Mouse (Mus musculus) heart, embryonic 14.5 days (tissue): ENCODE results near the gene Ccndbp1. TPM values are rescaled to one million over a fixed set of nuclear protein-coding genes. Genes with fewer than 3 reads are reported as not detected.

Experiments
- ATAC-seq: fragments of 200-750 bp; cut with Nextera tagmentation; 2 replicates; pipeline ENCODE4 v1.8.0; 2017; ENCODE audit warnings: low read depth, moderate TSS enrichment; ENCODE audit not compliant: insufficient number of reproducible peaks, insufficient read depth, low FRiP score
- H3K27ac ChIP-seq, 2 experiments: fragments of 200-500 bp in 1 of 2; fragments of 300-500 bp in 1 of 2; sonication (generic) in 1 of 2; replicated peaks in 1 of 2; 2 replicates each; pipeline ENCODE4 v1.5.1; 2012 to 2014; ENCODE audit warnings: low read depth in 2 of 2, low read length in 2 of 2, control low read depth in 1 of 2, mild to moderate bottlenecking in 1 of 2, mixed read lengths in 1 of 2; ENCODE audit not compliant: control insufficient read depth in 1 of 2, insufficient read depth in 1 of 2
- H3K27me3 ChIP-seq: fragments of 300-500 bp; sonication (generic); 2 replicates; pipeline ENCODE4 v1.6.1; 2014; ENCODE audit warnings: mild to moderate bottlenecking, low read length, control low read depth; ENCODE audit not compliant: control insufficient read depth, insufficient read depth
- H3K36me3 ChIP-seq: fragments of 300-500 bp; sonication (generic); 2 replicates; pipeline ENCODE4 v1.6.1; 2014; ENCODE audit warnings: mild to moderate bottlenecking, control low read depth, low read length, mixed read lengths; ENCODE audit not compliant: control insufficient read depth, insufficient read depth
- H3K4me1 ChIP-seq, 2 experiments: fragments of 200-500 bp in 1 of 2; fragments of 300-500 bp in 1 of 2; sonication (generic) in 1 of 2; 2 replicates each; pipeline ENCODE4 v1.6.1; 2012 to 2014; ENCODE audit warnings: low read length in 2 of 2, control low read depth in 1 of 2, mixed read lengths in 1 of 2; ENCODE audit not compliant: control insufficient read depth in 2 of 2, insufficient read depth in 2 of 2
- H3K4me2 ChIP-seq: fragments of 300-500 bp; sonication (generic); 2 replicates; pipeline ENCODE4 v1.6.1; 2014; ENCODE audit warnings: mild to moderate bottlenecking, low read length
- H3K4me3 ChIP-seq, 2 experiments: fragments of 200-500 bp in 1 of 2; fragments of 300-500 bp in 1 of 2; sonication (generic) in 1 of 2; 2 replicates each; pipeline ENCODE4 v1.5.1; 2012 to 2014; ENCODE audit warnings: low read length in 2 of 2, mild to moderate bottlenecking in 2 of 2, control low read depth in 1 of 2, low read depth in 1 of 2, moderate library complexity in 1 of 2; ENCODE audit not compliant: control insufficient read depth in 1 of 2, insufficient read depth in 1 of 2
- H3K9ac ChIP-seq: fragments of 300-500 bp; sonication (generic); 2 replicates; pipeline ENCODE4 v1.6.1; 2014; ENCODE audit warnings: mild to moderate bottlenecking, low read length
- H3K9me3 ChIP-seq: fragments of 300-500 bp; sonication (generic); 2 replicates; pipeline ENCODE4 v1.6.1; 2016; ENCODE audit warnings: low read length, control low read depth; ENCODE audit not compliant: control insufficient read depth
- WGBS: fragments of 180-500 bp; shearing (Covaris S2); extraction: QIAGEN DNeasy Blood & Tissue Kit; methylation state at CpG from one replicate; pipeline ENCODE4 v1.1.7; 2014; 5-methylcytosine and 5-hydroxymethylcytosine counted together
- polyA plus RNA-seq: library from polyadenylated mRNA; unstranded; fragments of >200 nt; fragmentation: Nextera tagmentation; extraction: Ambion mirVana; gene quantifications from 2 replicates; pipeline ENCODE4 v1.2.1, GENCODE M21; 2014

Ccndbp1 gene
- polyA plus RNA-seq, result 43.7 and 46.9 TPM in 2 replicates

GRCm38 (mm10) chr2:121007925-121008663 is at the start of gene Ccndbp1:
Gene Ccndbp1, plus strand, starts transcription at chr2:121008403.
- H3K36me3 ChIP-seq, result peaks cover 20% of the 10 kb centered on the region
- peak within 1 kb of the TSS; percentile 80 for H3K9ac ChIP-seq
- H3K27ac ChIP-seq, result peak within 1 kb of the TSS; percentile 31 to 41; a peak in 1 of 4 replicates
- no peaks in the 10 kb centered on the region for H3K27me3 ChIP-seq
- H3K9me3 ChIP-seq, result no peaks in the 10 kb centered on the region
- peaks cover 2 to 5% of the 10 kb centered on the region in 2 experiments for H3K4me1 ChIP-seq
- peak within 1 kb of the TSS; percentile 76 for H3K4me2 ChIP-seq
- ATAC-seq, result peak; percentile 97
- 2% methylated on average over 34 of the region's 34 CpGs for WGBS
- H3K4me3 ChIP-seq, result peak within 1 kb of the TSS; percentile 89 to 90

- Histone ChIP-seq H3K27me3 (no peaks in the 10 kb centered on the region), H3K4me3 (no peak overlapping the region), H3K27ac (no peak overlapping the region), H3K9me3 (no peaks in the 10 kb centered on the region), H3K4me2 (no peak overlapping the region), H3K36me3 (peaks cover 46% of the 10 kb centered on the region), H3K4me1 (no peaks in the 10 kb centered on the region), H3K9ac (no peak overlapping the region)
- no peak for ATAC-seq
- WGBS, result 88% methylated on average over 2 of the region's 2 CpGs
These were observed 48.8 kb upstream of the Ccndbp1 start for GRCm38 (mm10) chr2:120959363-120959762.

DNA sequence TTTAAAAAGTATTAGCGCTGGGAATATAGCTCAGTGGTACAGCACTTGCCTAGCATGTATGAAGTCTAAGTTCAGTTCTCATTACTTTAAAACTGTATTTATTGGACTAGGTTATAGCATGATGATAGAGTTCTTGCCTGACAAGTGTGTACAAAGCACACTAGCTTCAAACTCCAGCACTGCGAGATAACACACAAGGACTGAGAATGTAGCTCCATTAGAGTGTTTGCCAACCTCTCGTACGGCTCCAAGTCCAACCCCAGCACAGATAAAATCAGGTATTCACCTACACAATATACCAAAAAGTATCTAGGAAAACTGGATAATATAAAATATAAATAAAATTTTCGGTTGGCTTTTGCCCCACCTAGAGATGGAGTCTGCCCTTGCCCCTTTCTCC is 48.4 kb upstream of the Ccndbp1 start:
- Histone ChIP-seq H3K4me1 (no peaks in the 10 kb centered on the region; a peak in 1 of 4 replicates), H3K36me3 (peaks cover 42% of the 10 kb centered on the region), H3K4me2 (no peak overlapping the region), H3K9ac (no peak overlapping the region), H3K4me3 (no peak overlapping the region), H3K27ac (no peak overlapping the region), H3K9me3 (no peaks in the 10 kb centered on the region), H3K27me3 (no peaks in the 10 kb centered on the region)
- ATAC-seq, result no peak
- 77% methylated on average over 5 of the region's 5 CpGs for WGBS

GRCm38 (mm10) chr2:120960261-120960660 is 47.9 kb upstream of the Ccndbp1 start:
- H3K4me1 ChIP-seq, result no peaks in the 10 kb centered on the region; a peak in 1 of 4 replicates
- no peak overlapping the region for H3K9ac ChIP-seq
- H3K9me3 ChIP-seq, result no peaks in the 10 kb centered on the region
- 87% methylated on average over 1 of the region's 1 CpGs for WGBS
- no peak for ATAC-seq
- peaks cover 37% of the 10 kb centered on the region for H3K36me3 ChIP-seq
- H3K27me3 ChIP-seq, result no peaks in the 10 kb centered on the region
- no peak overlapping the region for H3K27ac ChIP-seq
- no peak overlapping the region for H3K4me2 ChIP-seq
- no peak overlapping the region for H3K4me3 ChIP-seq

DNA sequence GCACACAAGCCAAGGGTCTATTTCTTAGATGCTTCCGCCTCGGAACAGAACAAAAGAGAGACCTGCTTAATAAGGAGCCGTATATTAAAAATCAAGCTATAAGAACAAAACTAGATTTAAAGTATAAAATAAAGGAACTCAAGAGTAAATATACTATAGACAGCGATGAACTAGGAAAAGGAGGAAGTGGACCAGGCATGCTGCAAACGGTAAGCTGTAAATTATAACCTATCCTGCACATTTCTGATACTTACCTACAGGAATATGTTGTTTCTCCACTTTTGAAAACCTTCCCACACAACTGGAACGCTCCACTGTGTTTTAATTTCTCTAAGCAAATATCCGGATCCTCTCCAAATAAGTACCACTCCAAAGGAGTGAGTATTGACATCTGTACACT is 45.1 kb upstream of the Ccndbp1 start:
- Histone ChIP-seq H3K9me3 (no peaks in the 10 kb centered on the region), H3K36me3 (peaks cover 37% of the 10 kb centered on the region), H3K27ac (no peak overlapping the region), H3K4me1 (no peaks in the 10 kb centered on the region; a peak in 1 of 4 replicates), H3K9ac (no peak overlapping the region), H3K4me3 (no peak overlapping the region), H3K27me3 (no peaks in the 10 kb centered on the region), H3K4me2 (no peak overlapping the region)
- WGBS, result 95% methylated on average over 7 of the region's 7 CpGs
- no peak for ATAC-seq

DNA sequence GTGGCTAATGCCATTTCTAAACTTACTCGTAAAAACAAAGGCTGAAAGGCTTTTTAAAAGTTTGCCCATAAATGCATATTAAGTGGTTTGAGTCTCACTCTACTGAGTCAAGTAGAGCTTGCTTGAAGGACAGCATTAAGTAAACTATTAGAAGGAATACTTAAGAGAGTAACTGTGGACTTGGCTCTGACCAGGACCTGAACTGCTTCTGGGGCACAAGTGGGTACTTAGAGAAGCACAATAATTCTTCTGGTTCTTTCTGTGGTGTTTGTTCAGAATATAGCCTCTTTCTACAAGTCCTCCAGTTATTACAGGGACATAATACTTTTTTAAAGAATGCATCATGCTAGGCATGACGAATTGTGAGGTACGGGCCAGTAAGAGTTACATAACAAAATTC is 42.7 kb upstream of the Ccndbp1 start:
- Histone ChIP-seq H3K4me2 (no peak overlapping the region), H3K9ac (no peak overlapping the region), H3K27me3 (no peaks in the 10 kb centered on the region), H3K9me3 (no peaks in the 10 kb centered on the region), H3K36me3 (peaks cover 26% of the 10 kb centered on the region), H3K27ac (no peak overlapping the region), H3K4me3 (no peak overlapping the region), H3K4me1 (peaks cover 0 to 9% of the 10 kb centered on the region in 2 experiments; a peak in 2 of 4 replicates)
- 95% methylated on average over 3 of the region's 3 CpGs for WGBS
- no peak for ATAC-seq

DNA sequence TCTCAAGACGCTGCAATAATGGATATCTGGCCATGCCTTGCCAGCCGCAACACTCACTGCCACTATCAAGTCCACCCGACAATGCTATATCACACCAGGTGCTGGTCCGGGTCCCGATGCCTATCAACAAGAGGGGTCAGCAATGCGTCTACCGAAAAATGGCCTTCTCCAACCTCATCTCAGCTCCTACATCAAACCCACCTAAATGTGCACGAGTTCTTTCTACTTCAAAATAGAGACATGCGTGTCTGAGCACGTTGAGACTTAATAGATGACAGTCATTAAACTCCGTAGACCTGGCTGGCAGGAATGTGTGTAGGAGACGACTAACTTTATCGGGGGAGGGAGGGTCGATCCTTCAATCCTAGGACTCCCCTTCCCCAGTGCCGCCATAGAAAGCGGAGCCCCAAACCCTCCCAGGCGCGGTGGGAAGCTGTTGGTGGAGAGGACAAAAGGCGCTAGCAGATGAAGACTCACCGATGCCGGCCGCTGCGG is 38.1 kb upstream of the Ccndbp1 start:
- peak overlapping the region; percentile 79 for H3K4me2 ChIP-seq
- peaks cover 2 to 9% of the 10 kb centered on the region in 2 experiments; a peak in 3 of 4 replicates for H3K4me1 ChIP-seq
- under 1% methylated on average over 23 of the region's 23 CpGs for WGBS
- H3K9ac ChIP-seq, result peak overlapping the region; percentile 86
- peak overlapping the region; percentile 83 to 92 for H3K4me3 ChIP-seq
- 0 out of 2 replicates have a peak, but pooled peaks cover 8% of the 10 kb centered on the region for H3K36me3 ChIP-seq
- no peak for ATAC-seq
- H3K27me3 ChIP-seq, result no peaks in the 10 kb centered on the region
- H3K27ac ChIP-seq, result peak overlapping the region; percentile 75 to 82
- H3K9me3 ChIP-seq, result no peaks in the 10 kb centered on the region
